Mouse (Mus musculus): ENCODE data around the gene Stk38.

Stk38 gene

GRCm38 (mm10) chr17:28926866-28927635, 80.7 kb downstream of the Stk38 start:
- peak; percentile 32 to 63 for DNase-seq (ENCODE audit: low spot score in 2 of 2)

- peak; percentile 65 to 79 for DNase-seq (ENCODE audit: low spot score in 2 of 2)
Measured at GRCm38 (mm10) chr17:28926380-28926779, 81.4 kb downstream of the Stk38 start.

- DNase-seq (ENCODE audit: low spot score in 2 of 2): no peak
Measured at GRCm38 (mm10) chr17:28924957-28925595, 82.7 kb downstream of the Stk38 start.

- no peak for DNase-seq (ENCODE audit: low spot score in 2 of 2)
Measured at GRCm38 (mm10) chr17:28922096-28922495, 85.7 kb downstream of the Stk38 start.

- no peak for DNase-seq (ENCODE audit: low spot score in 2 of 2)
Measured at GRCm38 (mm10) chr17:28921086-28921485, 86.7 kb downstream of the Stk38 start.
